Mouse (Mus musculus): ENCODE data around the gene Tert.

GRCm38 (mm10) chr13:73675161-73675560 is 48.5 kb downstream of the Tert start:
- TF ChIP-seq GATA1 (IDR thresholded peaks at IDR 0.05; ENCODE audit: borderline replicate concordance, low read length): no peak
- TF ChIP-seq FLI1 (IDR thresholded peaks at IDR 0.05; ENCODE audit: low read length): no peak
